Mouse (Mus musculus): ENCODE results near the gene F5.

DNA sequence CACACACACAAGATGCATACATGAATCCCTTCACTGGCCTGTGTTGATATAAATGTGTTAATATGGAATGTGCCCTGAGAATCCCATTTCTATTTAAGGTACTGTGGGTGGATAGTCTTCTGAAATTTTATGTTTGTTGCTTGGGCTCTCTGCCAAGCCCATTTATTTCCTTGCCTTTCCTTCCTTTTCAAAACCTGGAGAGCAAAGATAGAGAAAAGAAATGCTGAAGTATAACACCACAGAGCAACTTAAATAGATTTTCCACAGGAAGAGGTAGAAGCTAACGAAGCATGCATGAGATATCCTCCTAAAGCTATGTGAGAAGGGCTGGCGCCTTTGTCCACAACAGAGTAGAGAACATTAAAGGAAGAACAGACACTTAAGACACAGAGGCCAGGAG, 41.9 kb upstream of the F5 start:
- no peak for TF ChIP-seq GATA1 (IDR thresholded peaks at IDR 0.05; ENCODE audit: borderline replicate concordance, low read length)
- no peak for TF ChIP-seq FLI1 (IDR thresholded peaks at IDR 0.05; ENCODE audit: low read length)
